Mouse (Mus musculus) intestine, embryonic 16.5 days (tissue): ENCODE measurements around the gene Dtx2. TPM values are rescaled to one million over a fixed set of nuclear protein-coding genes. Genes with fewer than 3 reads are reported as not detected.

Source experiments
- ATAC-seq: fragments of 200-750 bp; cut with Nextera tagmentation; 2 replicates; pipeline ENCODE4 v1.8.0; 2017; ENCODE audit warnings: moderate TSS enrichment, moderate library complexity
- H3K27ac ChIP-seq: fragments of 300-500 bp; sonication (generic); 2 replicates; pipeline ENCODE4 v1.5.1; 2014; ENCODE audit warnings: mild to moderate bottlenecking, low read length
- H3K27me3 ChIP-seq: fragments of 300-500 bp; sonication (generic); replicated peaks from 2 replicates; pipeline ENCODE4 v1.6.1; 2014; ENCODE audit warnings: low read length, control low read depth, mixed read lengths; ENCODE audit not compliant: control insufficient read depth, insufficient read depth
- H3K36me3 ChIP-seq: fragments of 300-500 bp; sonication (generic); 2 replicates; pipeline ENCODE4 v1.6.1; 2014; ENCODE audit warnings: low read length, control low read depth; ENCODE audit not compliant: control insufficient read depth, insufficient read depth
- H3K4me1 ChIP-seq: fragments of 300-500 bp; sonication (generic); 2 replicates; pipeline ENCODE4 v1.6.1; 2014; ENCODE audit warnings: low read length, control low read depth, mixed read lengths; ENCODE audit not compliant: control insufficient read depth, insufficient read depth
- H3K4me2 ChIP-seq: fragments of 300-500 bp; sonication (generic); 2 replicates; pipeline ENCODE4 v1.6.1; 2014; ENCODE audit warnings: low read depth, low read length, control low read depth
- H3K4me3 ChIP-seq: fragments of 300-500 bp; sonication (generic); 2 replicates; pipeline ENCODE4 v1.5.1; 2014; ENCODE audit warnings: mild to moderate bottlenecking, low read length
- H3K9ac ChIP-seq: fragments of 300-500 bp; sonication (generic); 2 replicates; pipeline ENCODE4 v1.6.1; 2014; ENCODE audit warnings: low read depth, low read length
- H3K9me3 ChIP-seq: fragments of 300-500 bp; sonication (generic); 2 replicates; pipeline ENCODE4 v1.6.1; 2016; ENCODE audit warnings: low read length, control low read depth; ENCODE audit not compliant: control insufficient read depth
- WGBS: fragments of 180-500 bp; shearing (Covaris S2); extraction: QIAGEN DNeasy Blood & Tissue Kit; methylation state at CpG from one replicate; pipeline ENCODE4 v1.1.7; 2014; 5-methylcytosine and 5-hydroxymethylcytosine counted together
- polyA plus RNA-seq: library from polyadenylated mRNA; unstranded; fragments of >200 nt; fragmentation: Nextera tagmentation; extraction: Ambion mirVana; gene quantifications from 2 replicates; pipeline ENCODE4 v1.2.1, GENCODE M21; 2015

Dtx2 gene
- polyA plus RNA-seq, 1 experiment from 2014 or later, result 21.6 TPM

GRCm38 (mm10) chr5:135958367-135958766, 36.2 kb upstream of the Dtx2 start:
- peak overlapping the region; percentile 50; the same call in 1 of the 2 replicates for H3K4me2 ChIP-seq

GRCm38 (mm10) chr5:135959911-135960310, 34.7 kb upstream of the Dtx2 start:
- Histone ChIP-seq H3K4me1 (peaks cover 16% of the 10 kb centered on the region), H3K9ac (no peak overlapping the region), H3K4me3 (no peak overlapping the region), H3K9me3 (no peaks in the 10 kb centered on the region), H3K27me3 (no peaks in the 10 kb centered on the region), H3K27ac (no peak overlapping the region), H3K4me2 (no peak overlapping the region), H3K36me3 (no peaks in the 10 kb centered on the region)
- no peak for ATAC-seq
- 93% methylated on average over 7 of the region's 7 CpGs for WGBS

More at GRCm38 (mm10) chr5:135958367-135958766, 36.2 kb upstream of the Dtx2 start:
- no peak for ATAC-seq
- Histone ChIP-seq H3K27ac (peak overlapping the region; percentile 85), H3K9me3 (no peaks in the 10 kb centered on the region), H3K36me3 (no peaks in the 10 kb centered on the region), H3K4me3 (no peak overlapping the region), H3K4me1 (peaks cover 16% of the 10 kb centered on the region), H3K9ac (no peak overlapping the region), H3K27me3 (no peaks in the 10 kb centered on the region)
- 87% methylated on average over 4 of the region's 4 CpGs for WGBS

- ATAC-seq, result no peak
- no peak overlapping the region for H3K4me2 ChIP-seq
- no peaks in the 10 kb centered on the region for H3K27me3 ChIP-seq
- H3K36me3 ChIP-seq, result no peaks in the 10 kb centered on the region
- H3K4me3 ChIP-seq, result no peak overlapping the region; the same call in 1 of the 2 replicates
- H3K4me1 ChIP-seq, result peaks cover 21% of the 10 kb centered on the region
- H3K27ac ChIP-seq, result peak overlapping the region; percentile 89
- 93% methylated on average over 15 of the region's 15 CpGs for WGBS
- no peak overlapping the region; the same call in 1 of the 2 replicates for H3K9ac ChIP-seq
- no peaks in the 10 kb centered on the region for H3K9me3 ChIP-seq
Measured at GRCm38 (mm10) chr5:135960909-135961635, 33.5 kb upstream of the Dtx2 start.

- H3K9me3 ChIP-seq, result no peaks in the 10 kb centered on the region
- peak overlapping the region; percentile 89 for H3K27ac ChIP-seq
- H3K9ac ChIP-seq, result peak overlapping the region; percentile 52
- H3K36me3 ChIP-seq, result no peaks in the 10 kb centered on the region
- peak overlapping the region; percentile 95 for H3K4me2 ChIP-seq
- H3K4me1 ChIP-seq, result peaks cover 15% of the 10 kb centered on the region
- H3K4me3 ChIP-seq, result peak overlapping the region; percentile 67
- WGBS, result 2% methylated on average over 11 of the region's 11 CpGs
- no peaks in the 10 kb centered on the region for H3K27me3 ChIP-seq
- ATAC-seq, result peak; percentile 75
Measured at GRCm38 (mm10) chr5:135962125-135962491, 32.5 kb upstream of the Dtx2 start.

- no peaks in the 10 kb centered on the region for H3K27me3 ChIP-seq
- H3K27ac ChIP-seq, result peak overlapping the region; percentile 95
- peak; percentile 94 for ATAC-seq
- H3K9ac ChIP-seq, result peak overlapping the region; percentile 96
- WGBS, result under 1% methylated on average over 59 of the region's 64 CpGs
- H3K9me3 ChIP-seq, result no peaks in the 10 kb centered on the region
- H3K4me2 ChIP-seq, result peak overlapping the region; percentile 95
- H3K4me3 ChIP-seq, result peak overlapping the region; percentile 67
- peaks cover 13% of the 10 kb centered on the region for H3K4me1 ChIP-seq
- H3K36me3 ChIP-seq, result no peaks in the 10 kb centered on the region
Measured at GRCm38 (mm10) chr5:135962492-135963279, 31.9 kb upstream of the Dtx2 start.

GRCm38 (mm10) chr5:135963280-135963627, 31.3 kb upstream of the Dtx2 start:
- H3K4me3 ChIP-seq, result peak overlapping the region; percentile 67
- H3K9me3 ChIP-seq, result no peaks in the 10 kb centered on the region
- 5% methylated on average over 6 of the region's 6 CpGs for WGBS
- H3K27ac ChIP-seq, result peak overlapping the region; percentile 95
- peaks cover 13% of the 10 kb centered on the region for H3K4me1 ChIP-seq
- H3K9ac ChIP-seq, result peak overlapping the region; percentile 96
- H3K36me3 ChIP-seq, result no peaks in the 10 kb centered on the region
- no peak for ATAC-seq
- H3K27me3 ChIP-seq, result no peaks in the 10 kb centered on the region
- H3K4me2 ChIP-seq, result peak overlapping the region; percentile 95

- Histone ChIP-seq H3K27me3 (no peaks in the 10 kb centered on the region), H3K9me3 (no peaks in the 10 kb centered on the region), H3K36me3 (no peaks in the 10 kb centered on the region), H3K27ac (no peak overlapping the region), H3K4me3 (peak overlapping the region; percentile 35), H3K9ac (peak overlapping the region; percentile 39; the same call in 1 of the 2 replicates), H3K4me1 (peaks cover 10% of the 10 kb centered on the region), H3K4me2 (peak overlapping the region; percentile 52)
- WGBS, result 7% methylated on average over 24 of the region's 24 CpGs
- no peak for ATAC-seq
Measured at GRCm38 (mm10) chr5:135965501-135965930, 29.1 kb upstream of the Dtx2 start.

- Histone ChIP-seq H3K27me3 (no peaks in the 10 kb centered on the region), H3K9me3 (no peaks in the 10 kb centered on the region), H3K36me3 (no peaks in the 10 kb centered on the region), H3K9ac (no peak overlapping the region), H3K4me1 (peaks cover 5% of the 10 kb centered on the region), H3K27ac (no peak overlapping the region), H3K4me3 (no peak overlapping the region), H3K4me2 (no peak overlapping the region)
- 63% methylated on average over 9 of the region's 9 CpGs for WGBS
- no peak for ATAC-seq
Measured at GRCm38 (mm10) chr5:135966866-135967265, 27.7 kb upstream of the Dtx2 start.

GRCm38 (mm10) chr5:135968781-135969180, 25.8 kb upstream of the Dtx2 start:
- Histone ChIP-seq H3K4me2 (no peak overlapping the region), H3K4me1 (peaks cover 5% of the 10 kb centered on the region), H3K4me3 (no peak overlapping the region), H3K36me3 (no peaks in the 10 kb centered on the region), H3K27ac (no peak overlapping the region), H3K27me3 (no peaks in the 10 kb centered on the region), H3K9me3 (no peaks in the 10 kb centered on the region), H3K9ac (no peak overlapping the region)
- WGBS, result 61% methylated on average over 1 of the region's 1 CpGs
- ATAC-seq, result no peak
